Mouse (Mus musculus): Measurements from ENCODE around the gene Timm23.

DNA sequence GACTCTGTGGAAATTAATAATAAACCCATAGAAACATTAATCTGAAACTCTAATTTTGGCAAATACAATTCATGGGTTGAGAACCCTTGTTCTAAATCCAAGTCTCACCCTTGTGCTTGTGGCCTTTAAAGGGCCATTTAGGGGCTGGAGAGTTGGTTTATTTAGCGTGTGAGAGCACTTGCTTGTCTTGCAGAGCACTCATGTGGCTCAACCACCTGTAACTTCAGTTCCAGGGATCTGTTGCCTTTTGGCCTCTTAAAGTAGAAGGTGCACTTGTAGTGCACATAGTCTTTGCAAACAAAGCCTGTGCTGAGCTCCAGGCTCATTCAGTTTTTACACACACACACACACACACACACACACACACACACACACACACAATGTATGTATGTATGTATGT lies 34.9 kb downstream of the Timm23 start:
- TF ChIP-seq CTCF (IDR thresholded peaks at IDR 0.05; ENCODE audit: low read depth) (no peak), EP300 (IDR thresholded peaks at IDR 0.05; ENCODE audit: low read depth) (no peak)
